Mouse (Mus musculus) stomach, adult 2 months (tissue): ENCODE results near the gene 1700122O11Rik. TPM values are rescaled to one million over a fixed set of nuclear protein-coding genes. Genes with fewer than 3 reads are reported as not detected.

Source experiments
- polyA plus RNA-seq: library from polyadenylated mRNA; depleted of rRNA; stranded (reverse); fragments of >200 nt; gene quantifications from 2 replicates; pipeline ENCODE4 v1.2.3, GENCODE M21; 2012; rRNA removed

1700122O11Rik gene
- not detected in 2 replicates for polyA plus RNA-seq

GRCm38 (mm10) chr17:48038193-48038592 lies at the start of gene 1700122O11Rik:
1700122O11Rik (minus strand) TSS chr17:48038293.

Other genes with a start within 250 kb of the 1700122O11Rik start
- 38.7 and 47.6 TPM in 2 replicates for gene Mdfi, start 203.6 kb downstream of the 1700122O11Rik start, polyA plus RNA-seq
- gene Foxp4, start 113.6 kb downstream of the 1700122O11Rik start, polyA plus RNA-seq, result 104 and 106 TPM in 2 replicates
- not detected in 2 replicates for gene 1700067P10Rik, start 51.0 kb upstream of the 1700122O11Rik start, polyA plus RNA-seq
- 0.05 and 0.17 TPM in 2 replicates for gene 9830107B12Rik, start 108.0 kb upstream of the 1700122O11Rik start, polyA plus RNA-seq
- 0.12 and 0.17 TPM in 2 replicates for gene A530064D06Rik, start 129.0 kb upstream of the 1700122O11Rik start, polyA plus RNA-seq
- 0.02 TPM in 1 of 2 replicates, not detected in the other for gene Trem1, start 194.5 kb upstream of the 1700122O11Rik start, polyA plus RNA-seq
- not detected in 2 replicates for gene Trem3, start 209.5 kb upstream of the 1700122O11Rik start, polyA plus RNA-seq
- gene Treml4, start 226.0 kb upstream of the 1700122O11Rik start, polyA plus RNA-seq, result 0.14 and 0.19 TPM in 2 replicates